Mouse (Mus musculus) erythroid progenitor cell, adult 5-6 weeks (primary cell): ENCODE results near the gene Tmem125. TPM values are rescaled to one million over a fixed set of nuclear protein-coding genes. Genes with fewer than 3 reads are reported as not detected.

ENCODE experiments used
- ATAC-seq: replicated peaks from 2 replicates; pipeline ENCODE4 v1.8.0; 2016; ENCODE audit warnings: moderate number of reproducible peaks, mild to moderate bottlenecking, moderate TSS enrichment, inconsistent platforms; ENCODE audit not compliant: poor library complexity, low FRiP score, severe bottlenecking
- total RNA-seq, 2 experiments: library from RNA; stranded (forward) in 1 of 2; stranded (reverse) in 1 of 2; fragments of 150-400 nt in 1 of 2; fragments of 186-747, 209-891 nt in 1 of 2; gene quantifications; 2 replicates each; pipeline versions ENCODE4 v1.2.3 to v1.2.4; 2015 to 2017; ENCODE audit warnings: low replicate concordance in 2 of 2

Tmem125 gene
- total RNA-seq, 2 experiments from 2014 or later: not detected

GRCm38 (mm10) chr4:118500171-118500724, 43.6 kb downstream of the Tmem125 start:
- no peak for ATAC-seq

Other genes with a start within 250 kb of the Tmem125 start
- 36.9 and 44.3 TPM in 2 replicates for gene Szt2, start 134.8 kb downstream of the Tmem125 start, total RNA-seq (2015; ENCODE audit: low replicate concordance)
- gene Szt2, start 134.8 kb downstream of the Tmem125 start, total RNA-seq (2017; ENCODE audit: low replicate concordance): 18.2 and 33.9 TPM in 2 replicates
- gene Med8, start 134.7 kb downstream of the Tmem125 start, total RNA-seq (2015; ENCODE audit: low replicate concordance): 62.7 and 72.5 TPM in 2 replicates
- 63.6 and 68.4 TPM in 2 replicates for gene Med8, start 134.7 kb downstream of the Tmem125 start, total RNA-seq (2017; ENCODE audit: low replicate concordance)
- gene Elovl1, start 116.0 kb downstream of the Tmem125 start, total RNA-seq (2015; ENCODE audit: low replicate concordance): 25.6 and 56.6 TPM in 2 replicates
- 33.8 and 46.0 TPM in 2 replicates for gene Elovl1, start 116.0 kb downstream of the Tmem125 start, total RNA-seq (2017; ENCODE audit: low replicate concordance)
- 127 and 137 TPM in 2 replicates for gene Cdc20, start 106.7 kb downstream of the Tmem125 start, total RNA-seq (2015; ENCODE audit: low replicate concordance)
- gene Cdc20, start 106.7 kb downstream of the Tmem125 start, total RNA-seq (2017; ENCODE audit: low replicate concordance): 157 and 162 TPM in 2 replicates
- gene Mpl, start 86.5 kb downstream of the Tmem125 start, total RNA-seq (2015; ENCODE audit: low replicate concordance): 0.72 and 3.8 TPM in 2 replicates
- gene Mpl, start 86.5 kb downstream of the Tmem125 start, total RNA-seq (2017; ENCODE audit: low replicate concordance): 0.77 TPM in 1 of 2 replicates, not detected in the other
- not detected in 2 replicates for gene Tie1, start 54.0 kb downstream of the Tmem125 start, total RNA-seq (2015; ENCODE audit: low replicate concordance)
- not detected in 2 replicates for gene Tie1, start 54.0 kb downstream of the Tmem125 start, total RNA-seq (2017; ENCODE audit: low replicate concordance)
- not detected in 2 replicates for gene 2610528J11Rik, start 17.0 kb downstream of the Tmem125 start, total RNA-seq (2015; ENCODE audit: low replicate concordance)
- gene 2610528J11Rik, start 17.0 kb downstream of the Tmem125 start, total RNA-seq (2017; ENCODE audit: low replicate concordance): not detected in 2 replicates
- not detected in 2 replicates for gene Cfap57, start 76.7 kb upstream of the Tmem125 start, total RNA-seq (2015; ENCODE audit: low replicate concordance)
- 0.08 and 0.64 TPM in 2 replicates for gene Cfap57, start 76.7 kb upstream of the Tmem125 start, total RNA-seq (2017; ENCODE audit: low replicate concordance)
- 12.6 and 19.8 TPM in 2 replicates for gene Ebna1bp2, start 76.8 kb upstream of the Tmem125 start, total RNA-seq (2015; ENCODE audit: low replicate concordance)
- 13.7 and 29.0 TPM in 2 replicates for gene Ebna1bp2, start 76.8 kb upstream of the Tmem125 start, total RNA-seq (2017; ENCODE audit: low replicate concordance)
- gene Olfr62, start 114.9 kb upstream of the Tmem125 start, total RNA-seq (2015; ENCODE audit: low replicate concordance): not detected in 2 replicates
- gene Olfr62, start 114.9 kb upstream of the Tmem125 start, total RNA-seq (2017; ENCODE audit: low replicate concordance): not detected in 2 replicates
- not detected in 2 replicates for gene Olfr1342, start 148.7 kb upstream of the Tmem125 start, total RNA-seq (2015; ENCODE audit: low replicate concordance)
- not detected in 2 replicates for gene Olfr1342, start 148.7 kb upstream of the Tmem125 start, total RNA-seq (2017; ENCODE audit: low replicate concordance)
- not detected in 2 replicates for gene Olfr1341, start 159.5 kb upstream of the Tmem125 start, total RNA-seq (2015; ENCODE audit: low replicate concordance)
- not detected in 2 replicates for gene Olfr1341, start 159.5 kb upstream of the Tmem125 start, total RNA-seq (2017; ENCODE audit: low replicate concordance)
- not detected in 2 replicates for gene Olfr1340, start 176.1 kb upstream of the Tmem125 start, total RNA-seq (2015; ENCODE audit: low replicate concordance)
- gene Olfr1340, start 176.1 kb upstream of the Tmem125 start, total RNA-seq (2017; ENCODE audit: low replicate concordance): not detected in 2 replicates
- not detected in 2 replicates for gene Olfr1339, start 188.1 kb upstream of the Tmem125 start, total RNA-seq (2015; ENCODE audit: low replicate concordance)
- not detected in 2 replicates for gene Olfr1339, start 188.1 kb upstream of the Tmem125 start, total RNA-seq (2017; ENCODE audit: low replicate concordance)
- not detected in 2 replicates for gene Olfr1338, start 214.7 kb upstream of the Tmem125 start, total RNA-seq (2015; ENCODE audit: low replicate concordance)
- not detected in 2 replicates for gene Olfr1338, start 214.7 kb upstream of the Tmem125 start, total RNA-seq (2017; ENCODE audit: low replicate concordance)
- gene Olfr1337, start 238.5 kb upstream of the Tmem125 start, total RNA-seq (2015; ENCODE audit: low replicate concordance): not detected in 2 replicates
- not detected in 2 replicates for gene Olfr1337, start 238.5 kb upstream of the Tmem125 start, total RNA-seq (2017; ENCODE audit: low replicate concordance)